Mouse (Mus musculus) brain, embryonic 14.5 days (tissue): ENCODE data around the gene Olfr1469. TPM values are rescaled to one million over a fixed set of nuclear protein-coding genes. Genes with fewer than 3 reads are reported as not detected.
"Not testable (repeated sequence)": the region's sequence is repeated elsewhere in the genome, so short reads cannot be mapped to it uniquely, and the experiment has no call there.

Experiments
- DNase-seq: peaks from one replicate; pipeline ENCODE4 v3.0.0-alpha.2; 2011; ENCODE audit warnings: low read depth
- CTCF ChIP-seq: fragments of 200-500 bp; IDR thresholded peaks from 2 replicates; pipeline ENCODE4 v1.5.1; 2012; ENCODE audit warnings: inconsistent platforms, mild to moderate bottlenecking, moderate library complexity, borderline replicate concordance; ENCODE audit not compliant: insufficient read depth, insufficient read length; ENCODE audit errors: extremely low read depth
- POLR2A ChIP-seq: fragments of 200-500 bp; IDR thresholded peaks from 2 replicates; pipeline ENCODE4 v1.6.1; 2012; ENCODE audit warnings: mild to moderate bottlenecking, inconsistent platforms, borderline replicate concordance; ENCODE audit not compliant: poor library complexity, insufficient read depth, insufficient read length, severe bottlenecking; ENCODE audit errors: extremely low read depth
- polyA plus RNA-seq: library from polyadenylated mRNA; depleted of rRNA; stranded (reverse); fragments of >200 nt; gene quantifications from 2 replicates; pipeline ENCODE4 v1.2.3, GENCODE M21; 2012; rRNA removed

Olfr1469 gene
- polyA plus RNA-seq = not detected in 2 replicates

GRCm38 (mm10) chr19:13407549-13407948 is at the start of gene Olfr1469:
Olfr1469 (plus strand) TSS chr19:13407849.
- no peak for DNase-seq
- TF ChIP-seq POLR2A (no peak), CTCF (no peak)

DNA sequence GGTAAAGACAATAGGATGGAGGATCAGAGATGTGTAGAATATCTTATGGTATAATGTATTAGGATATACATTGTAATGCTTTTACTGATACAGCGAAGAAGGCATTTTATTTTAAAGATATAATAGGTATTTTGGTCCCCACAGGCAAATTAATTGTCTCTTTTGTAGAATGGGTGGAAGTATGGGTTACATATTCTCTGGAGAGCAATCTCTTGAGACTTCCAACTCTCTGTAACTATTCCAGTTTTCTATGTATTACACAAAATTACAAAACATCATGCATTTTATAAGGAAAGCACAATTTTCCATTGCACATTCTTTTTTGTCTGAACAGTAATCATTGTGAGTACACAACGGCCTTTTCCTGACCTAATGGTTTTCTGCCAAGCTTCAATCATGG is 45.7 kb upstream of the Olfr1469 start, which contains the start of gene Olfr1467:
TSS of gene Olfr1467 (plus strand) at position 301 of the 400 bp plus-strand sequence.
- no peak for TF ChIP-seq POLR2A
- TF ChIP-seq CTCF = no peak
- DNase-seq = no peak

GRCm38 (mm10) chr19:13443109-13443508 is 35.5 kb downstream of the Olfr1469 start, which contains the start of gene Olfr1471:
Olfr1471 (plus strand) TSS chr19:13443409.
- DNase-seq = not testable (repeated sequence)

- no peak for TF ChIP-seq CTCF
- TF ChIP-seq POLR2A = no peak
- DNase-seq = no peak
Observed at GRCm38 (mm10) chr19:13455986-13456385, 48.3 kb downstream of the Olfr1469 start, which contains the start of gene Olfr1472. Olfr1472 (minus strand) TSS chr19:13456086.

Other genes with a start within 250 kb of the Olfr1469 start
- gene Olfr1461, start 244.8 kb upstream of the Olfr1469 start, polyA plus RNA-seq = not detected in 2 replicates
- gene Olfr1462, start 222.1 kb upstream of the Olfr1469 start, polyA plus RNA-seq = not detected in 2 replicates
- gene Olfr1463, start 176.5 kb upstream of the Olfr1469 start, polyA plus RNA-seq = not detected in 2 replicates
- gene Olfr1465, start 92.3 kb upstream of the Olfr1469 start, polyA plus RNA-seq = not detected in 2 replicates
- gene Olfr1466, start 69.0 kb upstream of the Olfr1469 start, polyA plus RNA-seq = not detected in 2 replicates
- gene Olfr1467, start 45.6 kb upstream of the Olfr1469 start, polyA plus RNA-seq = not detected in 2 replicates
- gene Olfr1471, start 35.6 kb downstream of the Olfr1469 start, polyA plus RNA-seq = not detected in 2 replicates
- not detected in 2 replicates for gene Olfr1472, start 48.2 kb downstream of the Olfr1469 start, polyA plus RNA-seq
- not detected in 2 replicates for gene Olfr1474, start 61.7 kb downstream of the Olfr1469 start, polyA plus RNA-seq
- not detected in 2 replicates for gene Olfr1475, start 72.3 kb downstream of the Olfr1469 start, polyA plus RNA-seq
- gene Olfr1477, start 92.7 kb downstream of the Olfr1469 start, polyA plus RNA-seq = not detected in 2 replicates
- gene Olfr1480, start 120.1 kb downstream of the Olfr1469 start, polyA plus RNA-seq = not detected in 2 replicates
- gene Olfr1484, start 175.7 kb downstream of the Olfr1469 start, polyA plus RNA-seq = not detected in 2 replicates
- gene Olfr1487, start 209.5 kb downstream of the Olfr1469 start, polyA plus RNA-seq = not detected in 2 replicates
- gene Olfr1489, start 223.8 kb downstream of the Olfr1469 start, polyA plus RNA-seq = not detected in 2 replicates
- gene Olfr1490, start 243.2 kb downstream of the Olfr1469 start, polyA plus RNA-seq = not detected in 2 replicates